Mouse (Mus musculus): ENCODE results near the gene Osbpl10.

Gene Osbpl10

GRCm38 (mm10) chr9:115096481-115096880, 118.1 kb downstream of the Osbpl10 start:
- no peak for DNase-seq

GRCm38 (mm10) chr9:115097340-115097739, 119.0 kb downstream of the Osbpl10 start:
- DNase-seq, result no peak

GRCm38 (mm10) chr9:115100181-115100915, 122.0 kb downstream of the Osbpl10 start:
- no peak for DNase-seq

GRCm38 (mm10) chr9:115107430-115107829, 129.1 kb downstream of the Osbpl10 start:
- DNase-seq, result no peak

GRCm38 (mm10) chr9:115110655-115111054, 132.3 kb downstream of the Osbpl10 start:
- no peak for DNase-seq

- DNase-seq, result no peak
Observed at GRCm38 (mm10) chr9:115117314-115117713, 138.9 kb downstream of the Osbpl10 start.

- DNase-seq, result no peak
Observed at GRCm38 (mm10) chr9:115120276-115120675, 141.9 kb downstream of the Osbpl10 start.

DNA sequence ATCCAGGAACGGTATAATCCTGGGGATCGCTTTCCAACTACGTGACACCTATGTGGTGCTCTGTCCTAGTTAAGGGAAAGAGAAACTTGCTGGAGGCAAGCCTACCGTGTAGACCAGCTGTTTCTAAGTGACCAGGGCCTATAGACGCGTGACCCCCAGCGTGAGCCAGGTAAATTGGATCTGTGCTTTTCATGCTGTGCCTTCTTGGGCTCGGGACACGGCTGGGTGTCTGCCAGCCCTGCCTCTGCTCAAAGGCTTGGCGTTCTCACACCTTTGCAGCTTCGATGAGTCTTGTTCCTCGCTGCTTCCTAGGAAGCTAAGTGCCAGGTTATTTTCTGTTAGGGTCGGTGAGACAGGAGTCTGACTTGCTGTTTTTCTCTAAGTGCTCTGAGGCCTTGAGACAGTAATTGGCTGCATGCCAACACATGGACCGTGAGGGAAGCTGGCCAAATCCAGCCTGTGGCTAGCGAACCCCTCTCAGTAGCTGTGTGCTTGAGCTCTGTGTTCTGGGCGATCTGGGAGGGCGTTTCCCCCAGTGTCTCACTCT, 142.4 kb downstream of the Osbpl10 start:
- DNase-seq, result peak; percentile 18

DNA sequence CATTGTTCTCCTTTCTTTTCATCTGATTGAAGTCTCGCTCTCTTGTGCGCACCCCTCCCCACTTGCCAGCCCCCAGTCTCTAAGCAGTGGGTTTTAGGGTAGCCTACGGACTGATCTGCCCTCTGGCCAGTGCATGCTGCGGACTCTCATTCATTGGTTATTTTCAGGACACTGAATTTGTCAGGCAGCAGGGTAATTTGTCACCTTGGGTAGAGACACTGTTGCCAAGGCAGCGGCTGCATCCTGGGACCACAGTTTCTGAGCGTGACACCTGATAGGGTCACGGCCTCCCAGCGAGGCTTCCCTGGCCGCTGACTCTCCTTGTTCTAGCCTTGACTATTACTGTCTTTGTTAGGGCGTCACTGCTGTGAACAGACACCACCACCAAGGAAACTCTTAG, 149.0 kb downstream of the Osbpl10 start:
- no peak for DNase-seq

- DNase-seq, result no peak
Observed at GRCm38 (mm10) chr9:115133926-115134325, 155.6 kb downstream of the Osbpl10 start.

GRCm38 (mm10) chr9:115134736-115135135, 156.4 kb downstream of the Osbpl10 start:
- DNase-seq, result no peak

DNA sequence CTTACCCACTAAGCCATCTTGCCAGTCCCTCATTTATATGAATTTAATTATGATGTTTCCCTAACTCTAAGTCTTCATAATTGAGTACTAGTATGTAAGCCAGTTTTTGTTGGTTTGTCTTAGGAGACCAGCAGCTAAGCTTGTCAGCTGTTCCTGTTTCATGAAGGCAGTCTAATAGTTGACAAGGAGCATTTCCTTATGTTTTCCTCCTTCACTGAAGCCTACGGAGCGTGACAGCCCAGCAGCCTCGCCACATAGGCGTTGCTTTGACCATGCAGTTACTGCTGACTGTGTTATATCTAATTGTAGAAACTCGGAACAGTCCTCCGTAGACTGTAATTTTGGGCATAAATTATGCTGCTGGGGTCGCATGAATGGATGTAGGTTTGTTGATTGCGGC, 157.0 kb downstream of the Osbpl10 start:
- DNase-seq, result no peak

DNA sequence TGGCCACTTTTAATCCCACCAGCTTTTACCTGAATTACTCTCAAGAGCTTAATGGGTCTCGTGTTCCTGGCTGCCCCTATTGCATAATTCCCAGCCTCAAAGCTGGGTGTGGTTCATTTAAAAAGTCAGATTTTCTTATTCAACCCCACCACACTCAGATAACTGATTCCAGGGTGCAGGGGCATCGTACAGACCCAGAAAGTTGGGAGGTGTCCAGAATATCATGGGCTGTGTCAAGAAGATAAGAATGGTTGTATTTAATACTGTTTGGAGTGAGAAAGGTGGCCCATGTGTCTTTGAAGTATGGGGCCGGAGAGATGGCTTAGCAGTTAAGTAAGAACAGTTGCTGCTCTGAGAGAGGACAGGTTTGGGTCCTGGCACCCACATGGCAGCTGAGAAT, 159.5 kb downstream of the Osbpl10 start:
- DNase-seq, result no peak

DNA sequence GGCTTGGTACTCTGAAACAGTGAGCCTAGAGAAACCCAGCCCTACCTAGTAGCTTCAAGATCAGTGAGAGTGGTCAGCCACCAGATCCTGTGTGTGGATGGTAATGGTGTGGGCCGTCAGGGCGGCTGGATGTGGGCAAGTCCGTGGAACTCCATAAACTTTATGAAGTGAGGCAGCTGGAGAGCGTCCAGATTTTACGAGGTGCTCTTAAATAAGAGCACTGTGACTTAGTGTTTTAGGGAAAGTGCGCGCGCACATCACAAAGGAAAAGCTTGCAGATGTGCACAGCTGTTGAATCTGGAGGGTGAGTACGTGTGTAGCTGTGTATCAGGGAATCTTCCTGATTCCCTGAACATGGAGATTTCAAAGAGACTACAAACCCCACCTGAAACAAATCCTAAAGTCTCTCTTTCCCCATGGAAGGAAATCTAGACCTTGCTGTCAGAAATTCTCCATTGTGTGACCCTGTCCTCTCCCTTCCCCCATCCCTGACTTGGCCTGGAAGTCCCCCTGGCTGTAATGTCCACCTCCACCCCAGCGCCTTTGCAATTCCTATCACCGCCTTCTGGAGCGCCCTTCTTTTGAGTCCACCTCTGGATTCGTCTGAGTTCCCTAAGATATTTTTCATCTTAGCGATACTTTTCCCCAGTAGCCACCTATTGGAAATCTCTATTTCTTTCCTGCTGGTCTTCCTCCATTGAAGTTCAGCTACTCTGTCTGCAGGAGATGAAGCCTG, 161.4 kb downstream of the Osbpl10 start:
- DNase-seq, result no peak

GRCm38 (mm10) chr9:115147141-115147540, 168.8 kb downstream of the Osbpl10 start:
- no peak for DNase-seq

GRCm38 (mm10) chr9:115147586-115148355, 169.4 kb downstream of the Osbpl10 start:
- no peak for DNase-seq

DNA sequence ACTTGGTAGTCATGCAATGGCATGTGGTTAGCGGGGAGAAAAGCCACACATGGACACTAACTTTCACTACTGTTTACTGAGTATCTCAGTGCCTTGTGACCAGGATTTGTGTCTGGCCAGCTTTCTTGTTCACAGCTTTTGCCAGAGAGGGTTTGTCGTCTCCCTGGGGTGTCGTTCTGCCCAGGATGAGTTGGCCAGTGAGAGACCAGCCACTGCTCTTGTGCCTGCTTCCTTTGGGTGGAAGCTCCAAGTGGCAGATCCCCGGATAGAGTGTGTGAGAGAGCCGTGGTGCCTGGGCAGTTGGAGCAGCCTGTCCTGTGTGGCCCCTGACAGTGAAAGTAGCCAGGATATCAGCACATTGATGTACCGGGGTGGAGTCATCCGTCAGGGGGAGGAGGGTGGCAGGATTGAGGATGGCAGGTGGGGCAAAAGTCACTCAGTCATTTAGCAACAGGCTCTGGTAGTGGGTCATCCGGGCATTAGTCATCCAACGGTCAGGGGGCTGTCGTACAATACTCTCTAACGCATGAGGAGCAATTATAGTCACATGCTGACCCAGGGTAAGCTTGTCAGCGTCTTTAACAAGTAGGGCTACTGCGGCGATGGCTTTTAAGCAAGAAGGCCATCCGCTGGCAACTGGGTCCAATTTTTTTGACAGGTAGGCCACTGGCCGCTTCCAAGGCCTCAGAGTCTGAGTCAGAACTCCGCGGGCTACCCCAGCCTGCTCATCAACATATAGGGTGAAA, 170.8 kb downstream of the Osbpl10 start:
- no peak for DNase-seq

DNA sequence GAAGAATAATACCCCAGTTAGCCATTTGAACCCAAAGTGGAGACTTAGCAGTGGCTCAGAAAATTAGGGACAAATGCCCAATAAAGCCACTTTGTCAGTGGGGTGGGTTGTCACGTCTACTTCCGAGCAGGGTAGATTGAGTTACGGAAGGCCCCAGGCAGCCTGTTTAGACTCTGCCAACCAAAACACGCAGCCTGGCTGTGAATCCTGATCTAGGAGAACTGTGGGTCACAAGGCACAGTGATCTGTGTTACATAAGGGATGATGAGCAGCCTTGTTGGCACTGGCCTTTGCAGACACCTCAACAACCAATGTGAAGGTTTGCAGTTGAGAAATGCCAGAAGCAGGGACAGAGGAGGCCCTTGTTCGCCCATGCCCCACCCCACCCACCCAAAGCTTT, 183.2 kb downstream of the Osbpl10 start:
- no peak for DNase-seq

GRCm38 (mm10) chr9:115163031-115163430, 184.7 kb downstream of the Osbpl10 start:
- no peak for DNase-seq

GRCm38 (mm10) chr9:115163693-115164092, 185.3 kb downstream of the Osbpl10 start:
- no peak for DNase-seq

- DNase-seq, result no peak
Observed at GRCm38 (mm10) chr9:115164351-115164750, 186.0 kb downstream of the Osbpl10 start.

GRCm38 (mm10) chr9:115165996-115166395, 187.6 kb downstream of the Osbpl10 start:
- no peak for DNase-seq

GRCm38 (mm10) chr9:115169591-115169990, 191.2 kb downstream of the Osbpl10 start:
- no peak for DNase-seq

Data from cerebellum, adult 9-11 months (tissue).